Mouse (Mus musculus) retina, postnatal 7 days (tissue): ENCODE measurements around the gene Gm3776.
"Not testable (repeated sequence)": the region's sequence is repeated elsewhere in the genome, so short reads cannot be mapped to it uniquely, and the experiment has no call there.

Experiments
- DNase-seq: peaks from one replicate; pipeline ENCODE4 v3.0.0-alpha.2; 2012; ENCODE audit warnings: low read depth, low spot score

Gm3776 gene

DNA sequence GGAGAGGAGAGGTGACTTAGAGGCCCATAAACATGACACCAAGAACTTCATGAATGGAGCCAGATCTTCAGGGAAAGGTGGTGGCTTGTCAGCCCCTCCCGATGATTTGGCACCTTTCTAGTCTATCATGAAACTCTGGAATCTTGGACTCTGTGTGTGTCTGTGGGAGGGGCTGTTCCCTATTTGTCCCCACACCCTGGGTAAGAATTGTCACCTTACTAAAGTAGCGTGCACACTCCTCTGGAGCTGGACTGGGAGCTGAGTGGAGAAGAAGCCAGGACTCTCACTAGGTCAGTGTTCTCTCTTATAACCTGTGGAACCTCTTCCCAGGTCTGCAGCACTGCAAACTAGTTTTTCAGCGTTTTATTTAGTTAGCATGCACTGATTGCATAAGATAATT lies at the start of gene Gm3776:
Gene Gm3776 (plus strand): TSS at position 216 of the 400 bp plus-strand sequence.
- DNase-seq: not testable (repeated sequence)

DNA sequence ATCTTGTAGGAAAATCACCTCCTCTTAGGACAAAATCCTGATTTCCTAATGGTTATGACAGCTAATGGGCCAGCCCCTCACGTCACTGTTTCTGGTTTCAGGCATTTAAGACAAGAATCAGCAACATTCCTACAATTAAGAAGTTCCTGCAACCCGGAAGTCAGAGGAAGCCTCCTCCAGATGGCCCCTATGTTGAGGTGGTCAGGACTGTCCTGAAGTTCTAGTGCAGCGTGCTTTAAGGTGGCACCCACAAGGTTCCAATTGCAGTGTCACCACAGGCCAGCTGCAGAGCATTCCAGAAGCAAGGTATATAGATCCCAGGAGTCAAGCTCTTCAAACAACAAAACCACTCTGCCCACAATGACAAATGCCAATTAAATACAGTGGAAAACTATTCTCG lies 48.0 kb upstream of the Gm3776 start:
- no peak for DNase-seq

- no peak for DNase-seq
These were observed 46.9 kb upstream of the Gm3776 start for GRCm38 (mm10) chr9:78210079-78210478.

- DNase-seq: no peak
These were observed 46.1 kb upstream of the Gm3776 start for GRCm38 (mm10) chr9:78210821-78211220.

- DNase-seq: no peak
These were observed 45.4 kb upstream of the Gm3776 start for GRCm38 (mm10) chr9:78211521-78211920.

GRCm38 (mm10) chr9:78212341-78213049 lies 44.4 kb upstream of the Gm3776 start:
- no peak for DNase-seq

- no peak for DNase-seq
These were observed 39.9 kb upstream of the Gm3776 start for GRCm38 (mm10) chr9:78217074-78217473.

DNA sequence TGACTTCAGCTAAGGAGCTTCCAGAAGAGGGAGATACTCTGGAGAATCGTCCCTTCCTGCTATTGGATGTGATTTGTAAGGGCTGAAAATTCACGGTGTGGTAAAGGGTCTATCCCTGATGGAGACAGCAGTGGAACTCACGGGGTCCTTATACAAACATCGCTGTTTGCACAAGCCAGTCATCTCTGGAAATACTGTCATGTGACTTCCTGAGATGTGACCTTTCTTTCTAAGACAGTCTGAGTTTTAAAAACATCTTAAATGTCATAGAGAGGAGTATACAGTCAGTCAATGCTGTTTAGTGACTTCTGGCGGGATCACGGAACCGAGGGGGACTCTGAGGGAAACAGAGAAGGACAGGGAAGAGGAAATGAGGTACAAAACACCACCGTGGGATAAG lies 34.3 kb upstream of the Gm3776 start:
- no peak for DNase-seq

- no peak for DNase-seq
These were observed 33.6 kb upstream of the Gm3776 start for GRCm38 (mm10) chr9:78223221-78223902.

DNA sequence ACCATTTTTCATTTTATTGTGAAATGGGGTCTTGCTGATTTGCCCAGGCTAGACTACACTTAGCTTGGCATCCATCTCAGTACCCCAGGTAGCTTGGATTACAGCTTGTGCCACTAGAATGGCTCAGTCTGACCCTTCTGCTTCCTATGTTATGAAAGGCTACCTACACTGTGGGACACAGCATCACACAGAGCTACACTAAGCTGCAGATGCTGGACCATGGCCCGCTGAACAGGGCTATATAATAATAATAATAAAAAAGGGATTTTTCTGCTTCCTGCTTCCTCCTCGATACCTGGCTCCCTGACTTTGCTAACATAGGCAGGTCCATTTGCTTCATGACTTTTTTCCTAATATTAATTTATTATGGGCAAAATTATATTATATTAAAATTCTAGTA lies 32.5 kb upstream of the Gm3776 start:
- no peak for DNase-seq

DNA sequence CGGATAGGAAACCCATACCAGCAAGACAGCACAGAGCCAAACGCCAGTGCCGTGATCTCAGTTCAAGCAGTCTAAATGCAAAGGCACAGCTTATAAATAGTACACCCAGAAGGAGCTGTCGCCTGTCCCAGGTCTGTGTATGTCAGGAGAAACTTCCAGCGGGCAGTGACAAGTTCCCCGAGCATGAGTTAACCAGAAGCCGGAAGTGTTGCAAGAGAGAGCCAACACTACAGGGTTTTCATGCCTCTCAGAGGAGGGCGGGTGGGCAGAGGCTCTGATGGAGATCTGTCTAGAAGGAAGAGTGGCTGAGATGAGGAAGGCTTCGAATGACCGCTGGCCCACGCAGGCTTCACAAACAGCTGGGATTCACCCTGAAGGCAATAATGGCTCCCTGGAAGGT lies 31.6 kb upstream of the Gm3776 start:
- no peak for DNase-seq

- DNase-seq: no peak
These were observed 28.8 kb upstream of the Gm3776 start for GRCm38 (mm10) chr9:78228122-78228521.

DNA sequence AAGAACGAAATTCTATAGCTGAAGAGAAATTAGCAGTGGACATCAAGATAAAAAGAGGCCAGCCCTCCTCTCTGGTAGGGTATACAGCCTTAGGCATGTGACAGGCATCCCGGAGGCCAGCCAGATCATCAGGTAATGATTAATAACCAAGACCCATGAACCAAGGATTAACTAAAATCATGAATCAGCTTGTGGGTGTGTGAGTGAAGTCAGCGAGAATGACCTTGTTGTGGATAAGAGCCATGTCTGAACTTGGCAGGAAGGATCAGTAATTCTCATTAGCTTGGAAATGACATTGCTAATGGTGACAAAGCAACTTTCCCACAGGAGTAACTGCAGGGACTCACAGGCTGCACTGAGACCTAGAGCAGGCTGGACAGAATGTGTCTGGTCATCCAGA lies 27.3 kb upstream of the Gm3776 start:
- not testable (repeated sequence) for DNase-seq

- DNase-seq: not testable (repeated sequence)
These were observed 26.5 kb upstream of the Gm3776 start, which contains the start of gene Gsta1 for GRCm38 (mm10) chr9:78230461-78230860. TSS of gene Gsta1 (plus strand) at chr9:78230656.

GRCm38 (mm10) chr9:78233121-78233695 lies 23.7 kb upstream of the Gm3776 start:
- not testable (repeated sequence) for DNase-seq

GRCm38 (mm10) chr9:78255683-78256470 lies 1.1 kb upstream of the Gm3776 start:
- not testable (repeated sequence) for DNase-seq

GRCm38 (mm10) chr9:78259688-78260087 lies 2.8 kb downstream of the Gm3776 start:
- DNase-seq: not testable (repeated sequence)

GRCm38 (mm10) chr9:78270945-78271344 lies 14.0 kb downstream of the Gm3776 start:
- not testable (repeated sequence) for DNase-seq

DNA sequence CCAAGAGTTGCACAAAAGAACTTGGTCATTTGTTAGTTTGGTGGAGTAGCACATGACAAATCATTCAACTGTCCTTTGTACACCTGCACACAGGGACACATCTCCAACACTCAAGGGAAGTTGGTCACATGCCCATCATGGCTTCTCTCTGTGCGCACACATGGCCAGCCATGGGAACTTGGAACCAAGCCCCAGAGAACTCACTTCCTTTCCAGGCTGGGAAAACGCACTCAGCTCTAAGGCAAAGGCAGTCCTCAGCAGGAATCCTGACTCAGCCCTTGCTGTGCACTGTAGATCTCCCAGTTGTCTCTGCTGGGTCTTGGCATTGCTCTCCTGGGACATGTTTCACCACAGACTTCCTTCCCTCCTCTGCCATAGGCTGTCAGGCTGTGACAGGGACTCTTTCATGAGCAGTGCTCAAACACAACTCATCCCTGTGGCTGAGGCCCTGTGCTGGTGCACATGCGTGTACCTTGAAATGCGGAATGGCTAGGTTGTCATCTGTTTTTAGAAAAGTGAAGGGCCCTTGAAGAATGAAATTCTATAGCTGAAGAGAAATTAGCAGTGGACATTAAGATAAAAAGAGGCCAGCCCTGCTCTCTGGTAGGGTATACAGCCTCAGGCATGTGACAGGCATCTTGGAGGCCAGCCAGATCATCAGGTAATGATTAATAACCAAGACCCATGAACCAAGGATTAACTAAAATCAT lies 25.2 kb downstream of the Gm3776 start:
- DNase-seq: not testable (repeated sequence)

DNA sequence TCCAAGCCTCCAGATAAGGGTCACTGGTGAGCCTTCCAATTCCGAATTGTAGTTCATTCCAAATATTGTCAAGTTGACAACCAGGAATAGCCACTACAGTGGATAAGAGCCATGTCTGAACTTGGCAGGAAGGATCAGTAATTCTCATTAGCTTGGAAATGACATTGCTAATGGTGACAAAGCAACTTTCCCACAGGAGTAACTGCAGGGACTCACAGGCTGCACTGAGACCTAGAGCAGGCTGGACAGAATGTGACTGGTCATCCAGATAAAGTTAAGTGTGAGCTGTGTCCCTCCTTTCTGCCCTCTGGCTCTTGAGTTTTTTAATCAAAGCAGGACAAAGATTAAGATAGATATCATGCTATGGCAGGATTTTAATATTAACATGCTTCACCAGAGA lies 32.1 kb downstream of the Gm3776 start:
- not testable (repeated sequence) for DNase-seq

GRCm38 (mm10) chr9:78289723-78290122 lies 32.8 kb downstream of the Gm3776 start, which contains the start of gene Gm10639:
TSS of gene Gm10639 (plus strand) at chr9:78289923.
- not testable (repeated sequence) for DNase-seq
